Comparison of ENCODE assay signal across 12 mouse cellular contexts in the genomic region with DNA sequence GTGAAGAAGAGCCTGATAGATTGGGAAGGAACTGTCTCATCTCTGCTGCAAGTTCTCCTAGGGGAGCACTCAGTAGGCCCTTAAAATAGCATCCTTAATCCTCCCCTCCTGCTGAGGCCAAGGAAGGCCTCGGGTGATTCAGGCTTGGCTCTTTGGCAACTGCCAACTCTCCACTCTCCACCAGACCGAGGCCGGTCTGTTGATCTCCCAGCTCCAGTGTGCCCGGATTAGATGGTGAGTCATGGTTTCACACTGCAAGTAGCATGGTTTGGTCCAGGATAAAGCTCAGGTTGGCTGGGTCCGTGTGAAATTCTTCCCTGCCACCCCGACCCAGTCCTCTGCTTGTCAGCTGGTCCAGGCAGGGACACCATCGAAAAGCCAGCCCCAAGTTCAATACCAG.
DNase-seq lines count a peak whose midpoint lies in the region.
"Had no signal": no experiment of that assay in that cellular context is flagged by ENCODE, and none has a peak within 500 bp of the region (broad histone marks: within the 10 kb centered on the region; RNA-seq: fewer than 3 reads in every experiment).

No protein-coding gene starts in this region.

- H3K27ac ChIP-seq in hindbrain, embryonic 10.5 days: no peak overlapping the region
- H3K27ac ChIP-seq: embryonic facial prominence, embryonic 15.5 days; forebrain, embryonic 13.5 days; heart, embryonic 15.5 days; lung, embryonic 15.5 days had no signal

- DNase-seq in heart, postnatal 4 days: peak; percentile 19
- DNase-seq in heart, postnatal 36 days: no peak
- DNase-seq in brain, adult 2 months (ENCODE audit: low read depth, low spot score): peak; percentile 78
- peak; percentile 73 for DNase-seq in fibroblast of lung, adult 2 months (ENCODE audit: low read depth)
- no peak for DNase-seq in thymus, postnatal 25 days
- DNase-seq in hindbrain, embryonic 10.5 days (ENCODE audit: low spot score): no peak
- DNase-seq in right cerebral cortex, postnatal 10 days (ENCODE audit: low spot score in 2 of 2): no peak

- H3K27me3 ChIP-seq in hindbrain, embryonic 10.5 days (ENCODE audit: insufficient read depth, poor library complexity, severe bottlenecking): no peaks in the 10 kb centered on the region
- H3K27me3 ChIP-seq: embryonic facial prominence, embryonic 15.5 days; forebrain, embryonic 13.5 days; heart, embryonic 15.5 days; lung, embryonic 15.5 days; megakaryocyte, embryonic 14.5 days had no signal

- no peak overlapping the region for H3K4me3 ChIP-seq in hindbrain, embryonic 10.5 days
- H3K4me3 ChIP-seq: embryonic facial prominence, embryonic 15.5 days; forebrain, embryonic 13.5 days; heart, embryonic 15.5 days; lung, embryonic 15.5 days; megakaryocyte, embryonic 14.5 days had no signal

- H3K9me3 ChIP-seq in hindbrain, embryonic 10.5 days: no peaks in the 10 kb centered on the region
- H3K9me3 ChIP-seq: embryonic facial prominence, embryonic 15.5 days; forebrain, embryonic 13.5 days; heart, embryonic 15.5 days; lung, embryonic 15.5 days had no signal

- intact Hi-C loops in heart, postnatal 36 days (cut with DNase I): no loop called here

- H3K4me1 ChIP-seq in hindbrain, embryonic 10.5 days (replicated peaks): no peaks in the 10 kb centered on the region
- H3K4me1 ChIP-seq: embryonic facial prominence, embryonic 15.5 days; forebrain, embryonic 13.5 days; heart, embryonic 15.5 days; lung, embryonic 15.5 days; megakaryocyte, embryonic 14.5 days had no signal

- H3K36me3 ChIP-seq in hindbrain, embryonic 10.5 days: no peaks in the 10 kb centered on the region
- H3K36me3 ChIP-seq: embryonic facial prominence, embryonic 15.5 days; heart, embryonic 15.5 days; lung, embryonic 15.5 days had no signal

- 78% methylated on average over 7 of the region's 7 CpGs for WGBS in hindbrain, embryonic 10.5 days

Comparison
In these comparisons a context has a peak if more than half of its experiments do, and no peak if none do; other contexts are left out.
1. DNase-seq: peak in heart, postnatal 4 days (single experiment), brain, adult 2 months (single experiment) and fibroblast of lung, adult 2 months (single experiment); none in heart, postnatal 36 days (0 of 2), thymus, postnatal 25 days (single experiment), hindbrain, embryonic 10.5 days (single experiment) and right cerebral cortex, postnatal 10 days (0 of 2).